Mouse (Mus musculus): ENCODE data around the gene Rtca.

The Rtca gene

GRCm38 (mm10) chr3:116507772-116508351, at the start of gene Rtca:
Rtca (minus strand) TSS chr3:116508208.
- DNase-seq (ENCODE audit: low spot score in 2 of 2): peak; percentile 96

DNA sequence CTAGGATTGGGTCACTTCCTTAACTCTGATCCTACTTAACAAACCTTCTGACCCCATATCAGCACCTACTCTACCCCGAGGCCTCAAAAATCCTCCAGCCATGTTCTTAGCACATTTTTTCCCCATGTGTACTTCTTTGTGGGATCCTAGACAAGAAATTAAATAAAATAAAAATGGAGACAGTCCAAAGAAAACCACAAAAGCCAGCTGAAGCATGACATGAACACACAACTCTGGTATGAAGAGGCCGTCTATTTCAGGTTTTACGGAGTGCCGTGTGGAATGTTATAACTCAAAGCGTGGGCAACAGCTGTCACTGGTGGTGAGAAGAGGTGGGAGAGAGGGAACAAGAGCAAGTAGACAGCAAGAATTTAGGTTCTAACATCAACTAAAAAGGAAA, 43.4 kb upstream of the Rtca start:
- DNase-seq (ENCODE audit: low spot score in 2 of 2): no peak

DNA sequence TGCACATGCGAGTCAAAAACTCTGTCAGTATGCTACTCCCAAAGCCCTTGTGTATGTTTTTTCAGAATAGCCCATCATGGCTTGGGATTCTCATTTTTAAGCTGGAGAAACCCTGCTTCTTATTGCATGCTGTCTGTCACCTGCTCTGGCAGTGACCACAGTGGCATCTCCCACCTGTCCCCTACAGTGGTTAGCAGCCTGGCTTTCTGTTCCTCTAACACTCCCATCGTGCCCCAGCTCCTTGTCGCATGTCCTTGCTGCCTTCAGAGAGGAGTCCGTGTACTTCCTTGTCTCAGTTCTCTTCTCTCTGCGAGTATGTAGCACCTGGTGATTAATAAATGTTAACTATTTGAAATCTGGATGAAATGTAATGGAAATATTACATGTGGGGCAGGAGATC, 39.4 kb upstream of the Rtca start:
- no peak for DNase-seq (ENCODE audit: low spot score in 2 of 2)

DNA sequence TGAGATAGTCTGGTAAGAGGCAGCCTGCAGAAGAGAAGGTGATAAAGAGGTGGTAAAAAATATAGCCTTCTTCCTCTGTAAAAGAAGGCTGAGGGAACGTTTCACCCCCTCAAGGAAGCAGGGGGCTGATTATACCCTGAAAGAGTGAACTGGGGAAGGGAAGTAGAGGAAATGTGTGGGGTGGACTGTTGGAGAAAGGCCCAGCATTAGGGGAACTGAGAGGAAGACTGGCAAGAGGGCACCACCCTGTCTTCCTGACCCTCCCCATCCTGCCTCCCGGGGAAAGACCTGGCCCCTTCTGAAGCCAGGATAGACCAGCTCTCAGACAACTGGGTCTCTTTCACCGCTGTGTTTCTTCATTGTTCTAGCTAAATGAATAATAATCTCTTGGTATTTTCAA, 34.5 kb upstream of the Rtca start:
- no peak for DNase-seq (ENCODE audit: low spot score in 2 of 2)

- no peak for DNase-seq (ENCODE audit: low spot score in 2 of 2)
These were observed 34.1 kb upstream of the Rtca start for GRCm38 (mm10) chr3:116542070-116542469.

GRCm38 (mm10) chr3:116537200-116537573, 29.2 kb upstream of the Rtca start:
- DNase-seq (ENCODE audit: low spot score in 2 of 2): no peak

GRCm38 (mm10) chr3:116536428-116537199, 28.6 kb upstream of the Rtca start:
- peak; percentile 11 to 37 for DNase-seq (ENCODE audit: low spot score in 2 of 2)

DNA sequence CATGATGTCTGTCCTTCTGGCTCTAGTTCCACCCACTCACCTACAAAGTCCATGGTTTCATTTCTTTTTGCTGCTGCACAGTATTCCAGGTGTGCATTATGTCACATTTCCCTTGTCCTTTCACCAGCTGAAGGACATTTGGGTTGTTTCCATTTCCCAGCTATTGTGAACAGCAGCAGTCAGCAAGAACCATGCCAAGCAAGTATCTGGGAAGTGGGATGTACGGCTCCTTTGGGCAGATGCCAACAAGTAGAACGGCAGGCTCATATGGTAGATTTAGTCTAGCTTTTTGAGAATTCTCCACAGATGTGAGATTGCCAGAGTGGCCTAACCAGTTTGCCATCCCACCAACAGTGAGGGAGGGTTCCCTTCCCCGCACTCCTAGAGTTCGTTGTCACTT, 22.8 kb upstream of the Rtca start:
- no peak for DNase-seq (ENCODE audit: low spot score in 2 of 2)

GRCm38 (mm10) chr3:116529741-116530140, 21.7 kb upstream of the Rtca start:
- no peak for DNase-seq (ENCODE audit: low spot score in 2 of 2)

DNA sequence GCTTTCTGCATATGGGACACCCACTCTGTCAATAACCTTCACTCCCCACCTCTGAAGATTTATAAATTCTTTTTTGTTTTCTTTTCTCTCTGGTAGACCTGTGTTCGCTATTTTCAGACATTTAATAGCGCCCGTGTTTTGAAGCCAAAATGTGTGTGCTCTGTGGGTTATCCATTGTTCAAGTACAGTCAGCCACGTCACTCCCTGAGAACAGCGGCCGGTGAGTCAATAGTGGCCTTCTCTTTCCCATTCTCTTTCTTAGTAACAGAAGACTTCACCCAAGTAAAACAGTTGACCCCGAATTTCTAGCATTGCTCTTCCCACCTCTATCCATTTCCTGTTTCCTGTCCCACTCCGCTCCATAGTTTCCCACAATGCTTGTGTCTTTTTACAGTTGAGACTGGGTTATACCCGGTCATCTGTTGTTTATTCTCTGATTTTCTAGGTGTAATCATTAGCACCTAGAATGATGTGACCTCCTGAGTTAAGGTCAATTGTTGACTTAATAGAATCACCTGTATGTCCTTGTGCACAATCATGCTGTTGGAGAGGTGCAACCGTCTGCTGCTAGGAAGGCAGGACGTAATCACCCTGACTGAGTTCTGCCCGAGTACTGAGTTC, 12.2 kb upstream of the Rtca start:
- DNase-seq (ENCODE audit: low spot score in 2 of 2): no peak

- DNase-seq (ENCODE audit: low spot score in 2 of 2): peak; percentile 83 to 85
These were observed 5.1 kb upstream of the Rtca start, which contains the start of gene Dbt for GRCm38 (mm10) chr3:116512904-116513716. Dbt (plus strand) TSS chr3:116513070.

GRCm38 (mm10) chr3:116512151-116512903, 4.3 kb upstream of the Rtca start:
- peak; percentile 13 to 29 for DNase-seq (ENCODE audit: low spot score in 2 of 2)

DNA sequence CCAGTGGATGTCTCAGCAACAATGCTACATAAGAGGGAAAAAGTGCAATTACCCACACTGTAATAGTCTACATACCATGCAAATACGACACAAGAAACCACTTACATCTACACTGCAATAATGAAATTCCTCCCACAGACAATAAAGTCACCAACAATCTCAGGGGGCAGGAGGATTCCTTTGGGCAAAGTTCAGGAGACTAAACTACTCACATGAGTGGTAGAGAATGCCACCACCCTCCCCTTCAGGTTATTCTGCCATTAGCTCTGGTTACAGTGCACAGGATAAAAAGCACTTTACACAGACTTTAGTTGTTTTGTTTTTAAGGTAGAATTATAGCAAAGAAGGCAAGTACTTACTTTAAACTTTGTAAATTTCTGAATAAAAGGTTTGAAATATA, 12.3 kb downstream of the Rtca start:
- no peak for DNase-seq (ENCODE audit: low spot score in 2 of 2)

- no peak for DNase-seq (ENCODE audit: low spot score in 2 of 2)
These were observed 14.3 kb downstream of the Rtca start for GRCm38 (mm10) chr3:116493658-116494057.

DNA sequence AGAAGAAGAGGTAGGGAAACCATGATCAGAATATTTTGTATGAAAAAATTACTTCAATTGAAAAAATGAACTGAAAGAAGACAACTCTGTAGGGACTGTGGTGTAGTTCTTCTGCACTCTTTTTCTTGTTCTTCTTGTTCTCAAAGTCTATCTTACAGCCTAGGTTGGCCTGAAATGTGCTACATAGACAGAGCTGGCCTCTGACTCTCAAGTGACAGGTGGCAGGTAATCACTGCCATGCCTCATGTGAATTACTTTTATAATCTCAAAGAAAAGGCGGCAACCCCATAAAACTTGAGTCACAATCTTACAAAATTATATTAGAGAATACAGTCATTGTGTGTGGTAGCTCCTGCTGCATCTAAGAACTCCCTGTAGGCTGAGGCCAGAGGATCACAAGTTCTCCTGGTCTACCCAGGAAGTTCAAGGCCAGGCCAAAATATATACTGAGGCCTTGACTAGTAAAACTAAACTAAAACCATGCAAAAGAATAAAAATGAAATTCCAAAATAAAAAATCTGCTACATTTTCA, 16.0 kb downstream of the Rtca start:
- DNase-seq (ENCODE audit: low spot score in 2 of 2): no peak

DNA sequence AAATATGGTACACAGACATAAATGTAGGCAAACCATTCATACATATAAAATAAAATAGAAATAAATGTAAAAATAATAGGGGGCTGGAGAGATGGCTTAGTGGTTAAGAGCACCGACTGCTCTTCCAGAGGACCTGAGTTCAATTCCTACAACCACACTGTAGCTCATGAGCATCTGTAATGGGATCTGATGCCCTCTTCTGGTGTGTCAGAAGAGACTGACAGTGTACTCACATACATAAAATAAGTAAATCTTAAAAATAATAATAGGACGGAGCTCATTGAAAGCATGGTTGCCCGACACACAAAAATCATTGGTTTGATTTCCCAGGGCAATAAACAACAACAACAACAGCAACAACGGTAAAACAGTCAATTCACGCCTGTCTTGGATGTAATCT, 17.1 kb downstream of the Rtca start:
- no peak for DNase-seq (ENCODE audit: low spot score in 2 of 2)

DNA sequence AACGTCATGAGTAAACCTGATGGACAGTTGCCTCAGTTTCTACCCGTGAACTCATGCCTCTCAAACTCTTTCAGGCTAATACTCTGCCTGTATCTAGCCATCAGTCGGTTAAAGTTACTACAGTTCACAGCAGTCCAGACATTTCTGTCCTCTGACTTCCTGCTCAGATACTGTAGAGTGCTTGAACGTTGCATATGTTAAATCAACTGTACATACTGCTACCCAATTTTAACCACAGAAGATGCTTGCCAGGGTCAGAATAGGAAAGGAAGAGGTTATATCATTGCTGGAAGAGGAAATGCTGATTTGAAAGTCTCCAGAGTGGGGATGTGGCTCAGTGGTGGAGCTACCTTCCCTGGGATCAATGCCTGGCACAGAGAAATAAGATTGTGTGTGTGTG, 24.7 kb downstream of the Rtca start:
- no peak for DNase-seq (ENCODE audit: low spot score in 2 of 2)

DNA sequence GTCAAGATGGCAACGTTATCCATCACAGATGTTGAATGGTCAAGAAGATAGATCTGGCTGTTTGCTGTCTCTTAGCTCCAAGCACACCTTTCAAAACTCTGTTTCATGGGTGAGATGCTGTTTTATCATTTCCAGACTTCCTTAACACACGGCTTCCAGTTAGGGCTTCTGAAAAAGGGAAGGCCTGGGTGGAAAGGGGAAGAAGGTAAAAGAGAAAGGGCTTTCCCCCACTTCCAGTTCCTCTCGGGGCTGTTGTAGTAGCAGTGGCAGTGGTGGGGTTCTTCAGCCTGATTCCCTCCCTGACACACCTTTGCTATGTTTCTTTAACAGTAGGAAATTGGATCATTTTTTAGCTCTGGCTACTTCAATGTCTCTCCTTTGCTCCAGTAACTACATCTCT, 25.3 kb downstream of the Rtca start:
- DNase-seq (ENCODE audit: low spot score in 2 of 2): peak; percentile 34 to 45

GRCm38 (mm10) chr3:116480937-116481336, 27.1 kb downstream of the Rtca start:
- DNase-seq (ENCODE audit: low spot score in 2 of 2): no peak

- DNase-seq (ENCODE audit: low spot score in 2 of 2): no peak
These were observed 27.9 kb downstream of the Rtca start for GRCm38 (mm10) chr3:116480119-116480518.

DNA sequence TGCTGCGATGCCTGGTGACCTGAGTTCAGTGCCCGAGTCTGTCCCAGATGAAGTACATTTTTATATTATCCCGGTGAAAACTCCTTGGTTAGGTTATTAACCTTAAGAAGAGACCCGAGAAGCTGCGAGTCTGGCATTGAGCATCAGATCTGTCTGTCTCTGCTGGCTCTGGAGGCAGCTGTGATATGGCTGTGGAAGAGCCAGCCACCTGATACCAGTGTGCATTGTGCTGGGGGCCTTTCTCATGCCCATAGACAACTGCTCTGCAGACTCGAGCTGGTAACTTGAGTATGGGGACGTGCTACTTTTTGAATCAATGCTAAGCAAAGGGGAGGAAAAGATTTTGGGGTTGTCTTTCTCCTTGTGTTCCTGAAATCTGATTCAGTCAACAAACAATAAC, 30.7 kb downstream of the Rtca start:
- no peak for DNase-seq (ENCODE audit: low spot score in 2 of 2)
